Mouse (Mus musculus) lung, embryonic 14.5 days (tissue): ENCODE measurements around the gene Zfp266. TPM values are rescaled to one million over a fixed set of nuclear protein-coding genes. Genes with fewer than 3 reads are reported as not detected.
A peak's percentile ranks its signal among the peaks of the same experiment; 100 is the strongest.

ENCODE experiments used
- ATAC-seq: fragments of 200-750 bp; cut with Nextera tagmentation; 2 replicates; pipeline ENCODE4 v1.8.0; 2017; ENCODE audit warnings: mild to moderate bottlenecking, moderate TSS enrichment, moderate library complexity; ENCODE audit not compliant: insufficient read depth
- DNase-seq: peaks from one replicate; pipeline ENCODE4 v3.0.0-alpha.2; 2015
- H3K27ac ChIP-seq: fragments of 300-500 bp; sonication (generic); 2 replicates; pipeline ENCODE4 v1.5.1; 2014; ENCODE audit warnings: low read depth, mild to moderate bottlenecking, moderate library complexity
- H3K27me3 ChIP-seq: fragments of 300-500 bp; sonication (generic); 2 replicates; pipeline ENCODE4 v1.6.1; 2014; ENCODE audit warnings: low read length, control low read depth; ENCODE audit not compliant: insufficient read depth
- H3K36me3 ChIP-seq: fragments of 300-500 bp; sonication (generic); 2 replicates; pipeline ENCODE4 v1.6.1; 2014; ENCODE audit warnings: control low read depth; ENCODE audit not compliant: insufficient read depth
- H3K4me1 ChIP-seq: fragments of 300-500 bp; sonication (generic); 2 replicates; pipeline ENCODE4 v1.6.1; 2014; ENCODE audit warnings: antibody characterized with exemption, control low read depth; ENCODE audit not compliant: insufficient read depth
- H3K4me2 ChIP-seq: fragments of 300-500 bp; sonication (generic); 2 replicates; pipeline ENCODE4 v1.6.1; 2014; ENCODE audit warnings: mild to moderate bottlenecking
- H3K4me3 ChIP-seq: fragments of 300-500 bp; sonication (generic); 2 replicates; pipeline ENCODE4 v1.5.1; 2014; ENCODE audit warnings: low read depth, low read length
- H3K9ac ChIP-seq: fragments of 300-500 bp; sonication (generic); 2 replicates; pipeline ENCODE4 v1.6.1; 2014
- H3K9me3 ChIP-seq: fragments of 300-500 bp; sonication (generic); 2 replicates; pipeline ENCODE4 v1.6.1; 2016; ENCODE audit warnings: low read depth, low read length, control low read depth
- CTCF ChIP-seq: IDR thresholded peaks from 2 replicates; pipeline ENCODE4 v1.5.1; 2016; ENCODE audit warnings: antibody characterized with exemption, low read depth
- WGBS: fragments of 180-500 bp; shearing (Covaris S2); extraction: QIAGEN DNeasy Blood & Tissue Kit; methylation state at CpG from one replicate; pipeline ENCODE4 v1.1.7; 2014; 5-methylcytosine and 5-hydroxymethylcytosine counted together
- polyA plus RNA-seq: library from polyadenylated mRNA; unstranded; fragments of >200 nt; fragmentation: Nextera tagmentation; extraction: Ambion mirVana; gene quantifications from 2 replicates; pipeline ENCODE4 v1.2.1, GENCODE M21; 2014

Zfp266 gene
- polyA plus RNA-seq, 1 experiment from 2014 or later, result 107 TPM

DNA sequence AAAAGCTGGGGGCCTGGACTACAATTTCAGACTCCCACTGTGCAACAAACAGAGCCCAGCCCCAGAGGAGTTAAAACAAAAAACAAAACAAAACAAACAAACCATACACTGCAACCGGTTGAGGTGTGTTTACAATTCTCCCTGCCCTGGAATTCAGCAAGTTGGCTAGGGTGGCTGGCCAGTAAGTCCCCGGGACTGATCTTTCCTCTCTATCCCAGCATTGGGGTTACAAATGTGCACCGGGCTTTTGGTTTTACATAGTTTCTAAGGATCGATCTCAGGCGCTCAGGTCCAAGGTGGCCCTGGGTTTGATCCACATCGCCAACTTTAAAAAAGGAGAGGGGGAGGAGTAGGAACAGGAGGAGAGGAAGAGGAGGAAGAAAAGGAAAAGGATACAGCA, 22.3 kb upstream of the Zfp266 start:
- Histone ChIP-seq H3K9ac (no peak overlapping the region), H3K9me3 (no peaks in the 10 kb centered on the region), H3K27me3 (no peaks in the 10 kb centered on the region), H3K4me3 (no peak overlapping the region), H3K27ac (peak overlapping the region; percentile 92; the same call in 1 of the 2 replicates), H3K4me2 (peak overlapping the region; percentile 84; the same call in 1 of the 2 replicates), H3K36me3 (no peaks in the 10 kb centered on the region), H3K4me1 (no peaks in the 10 kb centered on the region)
- DNase-seq (no peak), ATAC-seq (no peak)
- TF ChIP-seq CTCF, result no peak
- WGBS, result 29% methylated on average over 6 of the region's 6 CpGs

- no peak overlapping the region for H3K27ac ChIP-seq
- H3K4me2 ChIP-seq, result no peak overlapping the region
- H3K27me3 ChIP-seq, result 0 out of 2 replicates have a peak, but pooled peaks cover 3% of the 10 kb centered on the region
- no peaks in the 10 kb centered on the region for H3K9me3 ChIP-seq
- WGBS, result 87% methylated on average over 2 of the region's 2 CpGs
- no peaks in the 10 kb centered on the region for H3K4me1 ChIP-seq
- no peak overlapping the region for H3K4me3 ChIP-seq
- DNase-seq (no peak), ATAC-seq (no peak)
- H3K9ac ChIP-seq, result no peak overlapping the region
- no peaks in the 10 kb centered on the region for H3K36me3 ChIP-seq
- no peak for TF ChIP-seq CTCF
Observed at GRCm38 (mm10) chr9:20536598-20536997, 15.4 kb upstream of the Zfp266 start.

DNA sequence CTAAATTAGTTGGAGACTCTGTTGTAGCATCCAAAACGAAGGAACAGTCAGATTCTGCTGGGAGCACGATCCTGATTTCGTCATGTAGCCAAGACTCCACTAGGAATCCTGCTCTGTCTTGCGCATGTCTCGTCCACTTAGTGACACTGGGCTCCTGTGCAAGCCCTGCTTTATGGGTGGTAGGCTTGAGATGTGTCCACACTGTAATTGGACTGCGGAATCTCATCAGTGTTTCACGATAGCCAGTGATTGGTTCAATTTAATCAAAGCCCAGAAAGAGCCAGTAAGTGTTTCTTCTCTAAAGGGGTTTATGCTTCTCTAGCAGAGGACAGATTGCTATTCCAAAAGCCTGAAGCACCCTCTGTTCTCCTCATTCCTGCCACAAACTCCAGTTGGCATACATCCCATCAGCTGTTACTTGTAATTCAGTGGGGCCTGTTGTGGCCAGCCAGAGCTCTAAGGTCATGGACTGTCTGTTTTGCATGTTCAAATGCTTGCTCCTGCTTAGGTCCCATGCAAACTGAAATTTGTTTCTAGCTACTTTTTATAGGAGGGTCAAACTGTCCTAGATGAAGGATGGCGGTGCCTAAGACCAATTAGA, 13.2 kb upstream of the Zfp266 start:
- H3K4me1 ChIP-seq, result no peaks in the 10 kb centered on the region
- no peak overlapping the region for H3K9ac ChIP-seq
- 0 out of 2 replicates have a peak, but pooled peaks cover 3% of the 10 kb centered on the region for H3K27me3 ChIP-seq
- no peak for DNase-seq
- no peak overlapping the region for H3K27ac ChIP-seq
- 72% methylated on average over 8 of the region's 8 CpGs for WGBS
- no peak for TF ChIP-seq CTCF
- no peak overlapping the region for H3K4me2 ChIP-seq
- H3K9me3 ChIP-seq, result no peaks in the 10 kb centered on the region
- no peaks in the 10 kb centered on the region for H3K36me3 ChIP-seq
- H3K4me3 ChIP-seq, result no peak overlapping the region
- ATAC-seq, result no peak

GRCm38 (mm10) chr9:20520531-20521210, 546 bp downstream of the Zfp266 start:
- Histone ChIP-seq H3K4me1 (0 out of 2 replicates have a peak, but pooled peaks cover 14% of the 10 kb centered on the region), H3K36me3 (peaks cover 28% of the 10 kb centered on the region), H3K4me3 (peak overlapping the region; percentile 83), H3K9me3 (no peaks in the 10 kb centered on the region), H3K27me3 (no peaks in the 10 kb centered on the region), H3K27ac (peak overlapping the region; percentile 99), H3K9ac (peak overlapping the region; percentile 93), H3K4me2 (peak overlapping the region; percentile 67)
- no peak for TF ChIP-seq CTCF
- ATAC-seq, result 0 out of 2 replicates have a peak, but pooled peaks have one; percentile 20
- DNase-seq, result peak; percentile 51
- WGBS, result under 1% methylated on average over 17 of the region's 17 CpGs

- H3K9ac ChIP-seq, result peak overlapping the region; percentile 52
- no peak overlapping the region for H3K27ac ChIP-seq
- peak overlapping the region; percentile 83 for H3K4me3 ChIP-seq
- peak overlapping the region; percentile 90 for H3K4me2 ChIP-seq
- H3K36me3 ChIP-seq, result peaks cover 35% of the 10 kb centered on the region
- ATAC-seq (no peak), DNase-seq (peak; percentile 43)
- WGBS, result 10% methylated on average over 4 of the region's 4 CpGs
- no peaks in the 10 kb centered on the region for H3K27me3 ChIP-seq
- H3K9me3 ChIP-seq, result no peaks in the 10 kb centered on the region
- peaks cover 15% of the 10 kb centered on the region; the same call in 1 of the 2 replicates for H3K4me1 ChIP-seq
- TF ChIP-seq CTCF, result no peak
Observed at GRCm38 (mm10) chr9:20519949-20520348, 1.3 kb downstream of the Zfp266 start.

GRCm38 (mm10) chr9:20518708-20519107, 2.5 kb downstream of the Zfp266 start:
- Histone ChIP-seq H3K4me3 (no peak overlapping the region), H3K4me1 (peaks cover 22% of the 10 kb centered on the region; the same call in 1 of the 2 replicates), H3K36me3 (peaks cover 47% of the 10 kb centered on the region), H3K27me3 (no peaks in the 10 kb centered on the region), H3K27ac (no peak overlapping the region), H3K9me3 (no peaks in the 10 kb centered on the region), H3K4me2 (peak overlapping the region; percentile 90; the same call in 1 of the 2 replicates), H3K9ac (no peak overlapping the region)
- WGBS, result 70% methylated on average over 4 of the region's 4 CpGs
- DNase-seq (no peak), ATAC-seq (no peak)
- TF ChIP-seq CTCF, result no peak

GRCm38 (mm10) chr9:20517727-20518126, 3.5 kb downstream of the Zfp266 start:
- peaks cover 55% of the 10 kb centered on the region for H3K36me3 ChIP-seq
- H3K4me3 ChIP-seq, result no peak overlapping the region
- H3K27me3 ChIP-seq, result no peaks in the 10 kb centered on the region
- DNase-seq, result no peak
- H3K4me2 ChIP-seq, result no peak overlapping the region
- H3K9ac ChIP-seq, result no peak overlapping the region
- peaks cover 22% of the 10 kb centered on the region; the same call in 1 of the 2 replicates for H3K4me1 ChIP-seq
- H3K9me3 ChIP-seq, result no peaks in the 10 kb centered on the region
- ATAC-seq, result no peak
- WGBS, result 97% methylated on average over 1 of the region's 1 CpGs
- no peak for TF ChIP-seq CTCF
- no peak overlapping the region for H3K27ac ChIP-seq
